Mouse (Mus musculus): ENCODE measurements around the gene Zfp449. TPM values are rescaled to one million over a fixed set of nuclear protein-coding genes. Genes with fewer than 3 reads are reported as not detected.
"Not testable (repeated sequence)": the region's sequence is repeated elsewhere in the genome, so short reads cannot be mapped to it uniquely, and the experiment has no call there.

The Zfp449 gene
- polyA plus RNA-seq, 1 experiment from 2014 or later: 8.8 TPM

- DNase-seq (ENCODE audit: low spot score): peak; percentile 65
- H3K27me3 ChIP-seq (replicated peaks; ENCODE audit: control insufficient read depth, insufficient read depth, low read length); H3K9me3 ChIP-seq (ENCODE audit: control insufficient read depth, low read length); H3K4me1 ChIP-seq (replicated peaks; ENCODE audit: control insufficient read depth, insufficient read depth, low read length); H3K36me3 ChIP-seq (ENCODE audit: control insufficient read depth, insufficient read depth, low read length); H3K27ac ChIP-seq (ENCODE audit: low read depth): not testable (repeated sequence)
- Histone ChIP-seq H3K9ac (ENCODE audit: low read length) (peak within 1 kb of the TSS; percentile 29; the same call in 1 of the 2 replicates), H3K4me2 (ENCODE audit: low read length) (peak within 1 kb of the TSS; percentile 49), H3K4me3 (ENCODE audit: low read depth, low read length) (peak within 1 kb of the TSS; percentile 36)
- ATAC-seq (replicated peaks; ENCODE audit: low FRiP score, low TSS enrichment, low read depth): peak; percentile 94
- 10% methylated on average over 46 of the region's 56 CpGs for WGBS
These were observed 28.4 kb downstream of the Zfp449 start, which contains the start of gene Smim10l2a for GRCm38 (mm10) chrX:56374431-56375128. Gene Smim10l2a, plus strand, starts transcription at chrX:56374586.

GRCm38 (mm10) chrX:56380852-56381251 lies 34.7 kb downstream of the Zfp449 start:
- Histone ChIP-seq H3K4me1 (replicated peaks; ENCODE audit: control insufficient read depth, insufficient read depth, low read length) (no peaks in the 10 kb centered on the region), H3K27ac (ENCODE audit: low read depth) (no peak overlapping the region), H3K9ac (ENCODE audit: low read length) (no peak overlapping the region), H3K4me3 (ENCODE audit: low read depth, low read length) (no peak overlapping the region), H3K27me3 (replicated peaks; ENCODE audit: control insufficient read depth, insufficient read depth, low read length) (no peaks in the 10 kb centered on the region), H3K9me3 (ENCODE audit: control insufficient read depth, low read length) (no peaks in the 10 kb centered on the region), H3K4me2 (ENCODE audit: low read length) (no peak overlapping the region), H3K36me3 (ENCODE audit: control insufficient read depth, insufficient read depth, low read length) (no peaks in the 10 kb centered on the region)
- DNase-seq (ENCODE audit: low spot score) (no peak), ATAC-seq (replicated peaks; ENCODE audit: low FRiP score, low TSS enrichment, low read depth) (no peak)
- 84% methylated on average over 2 of the region's 2 CpGs for WGBS

DNA sequence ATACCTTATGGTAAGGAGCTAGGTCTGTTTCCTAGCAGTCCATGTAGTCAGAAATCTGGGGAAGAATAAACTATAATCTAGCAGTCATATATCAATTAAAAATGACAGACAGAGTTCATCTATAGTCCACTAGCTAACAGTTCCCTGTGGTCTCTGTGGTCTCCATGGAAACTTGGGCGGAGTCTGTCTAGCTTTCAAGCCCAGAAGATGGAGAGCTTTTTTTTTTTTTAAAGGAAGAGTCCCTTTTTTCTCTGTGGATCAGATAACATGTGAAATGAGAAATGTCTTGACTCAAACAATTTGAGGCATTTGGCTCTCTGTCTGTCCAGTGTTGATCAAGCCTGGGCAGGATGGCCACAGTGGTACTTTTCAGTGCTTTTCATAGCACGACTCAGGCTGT lies 37.9 kb downstream of the Zfp449 start:
- Histone ChIP-seq H3K4me1 (replicated peaks; ENCODE audit: control insufficient read depth, insufficient read depth, low read length) (no peaks in the 10 kb centered on the region), H3K4me3 (ENCODE audit: low read depth, low read length) (no peak overlapping the region), H3K27me3 (replicated peaks; ENCODE audit: control insufficient read depth, insufficient read depth, low read length) (no peaks in the 10 kb centered on the region), H3K36me3 (ENCODE audit: control insufficient read depth, insufficient read depth, low read length) (no peaks in the 10 kb centered on the region), H3K27ac (ENCODE audit: low read depth) (no peak overlapping the region), H3K4me2 (ENCODE audit: low read length) (no peak overlapping the region), H3K9ac (ENCODE audit: low read length) (no peak overlapping the region), H3K9me3 (ENCODE audit: control insufficient read depth, low read length) (no peaks in the 10 kb centered on the region)
- 73% methylated on average over 2 of the region's 2 CpGs for WGBS
- DNase-seq (ENCODE audit: low spot score): no peak
- no peak for ATAC-seq (replicated peaks; ENCODE audit: low FRiP score, low TSS enrichment, low read depth)

GRCm38 (mm10) chrX:56404646-56405045 lies 58.4 kb downstream of the Zfp449 start:
- 18% methylated on average over 2 of the region's 2 CpGs for WGBS
- Histone ChIP-seq H3K4me1 (replicated peaks; ENCODE audit: control insufficient read depth, insufficient read depth, low read length) (no peaks in the 10 kb centered on the region), H3K9ac (ENCODE audit: low read length) (no peak overlapping the region)

DNA sequence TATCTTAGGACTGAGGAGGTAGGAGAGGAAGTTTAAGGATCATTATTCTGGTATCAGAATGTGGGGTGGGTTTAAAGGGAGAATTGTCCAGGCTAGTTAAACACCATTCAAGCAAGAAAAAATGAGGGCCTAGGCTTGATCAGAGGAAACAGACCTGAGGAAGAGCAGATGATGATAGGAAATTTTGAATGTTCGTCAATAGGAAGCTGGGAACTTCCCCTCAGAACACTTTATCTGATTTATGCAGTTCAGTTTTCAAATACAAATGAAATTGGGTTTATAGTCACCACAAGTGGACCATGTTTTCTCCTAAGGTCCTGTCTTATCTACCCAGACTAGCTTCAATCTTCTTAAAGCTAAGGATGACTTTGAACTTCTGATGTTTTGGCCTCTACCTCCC lies 59.3 kb downstream of the Zfp449 start:
- H3K9ac ChIP-seq (ENCODE audit: low read length): no peak overlapping the region
- ATAC-seq (replicated peaks; ENCODE audit: low FRiP score, low TSS enrichment, low read depth): no peak
- 62% methylated on average over 1 of the region's 1 CpGs for WGBS

More at GRCm38 (mm10) chrX:56404646-56405045, 58.4 kb downstream of the Zfp449 start:
- no peaks in the 10 kb centered on the region for H3K27me3 ChIP-seq (replicated peaks; ENCODE audit: control insufficient read depth, insufficient read depth, low read length)
- no peaks in the 10 kb centered on the region for H3K36me3 ChIP-seq (ENCODE audit: control insufficient read depth, insufficient read depth, low read length)
- no peak overlapping the region for H3K27ac ChIP-seq (ENCODE audit: low read depth)
- ATAC-seq (replicated peaks; ENCODE audit: low FRiP score, low TSS enrichment, low read depth): no peak
- no peak overlapping the region for H3K4me3 ChIP-seq (ENCODE audit: low read depth, low read length)
- no peaks in the 10 kb centered on the region for H3K9me3 ChIP-seq (ENCODE audit: control insufficient read depth, low read length)
- DNase-seq (ENCODE audit: low spot score): no peak
- no peak overlapping the region for H3K4me2 ChIP-seq (ENCODE audit: low read length)

DNA sequence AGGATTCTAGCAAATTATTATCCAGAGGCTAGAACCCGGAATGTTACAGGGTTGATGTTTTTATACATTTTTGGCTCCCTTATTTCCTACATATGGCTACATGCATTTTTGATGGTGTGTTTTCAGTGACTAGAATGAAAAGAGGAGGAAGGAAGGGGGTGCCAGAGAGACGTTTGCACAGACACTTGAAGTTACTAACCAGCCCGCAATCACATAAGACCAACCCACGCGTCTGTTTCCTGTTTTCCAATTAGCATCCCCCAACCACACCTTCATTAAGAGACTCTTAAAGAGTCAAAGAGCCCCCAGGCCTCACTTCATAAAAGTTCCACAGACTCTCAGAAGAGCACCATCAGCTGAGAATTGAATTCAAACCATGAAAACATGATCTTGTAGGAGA lies 59.9 kb downstream of the Zfp449 start:
- H3K4me2 ChIP-seq (ENCODE audit: low read length): no peak overlapping the region
- no peak overlapping the region for H3K4me3 ChIP-seq (ENCODE audit: low read depth, low read length)
- no peak overlapping the region for H3K27ac ChIP-seq (ENCODE audit: low read depth)
- H3K9me3 ChIP-seq (ENCODE audit: control insufficient read depth, low read length): no peaks in the 10 kb centered on the region
- H3K27me3 ChIP-seq (replicated peaks; ENCODE audit: control insufficient read depth, insufficient read depth, low read length): no peaks in the 10 kb centered on the region
- H3K4me1 ChIP-seq (replicated peaks; ENCODE audit: control insufficient read depth, insufficient read depth, low read length): no peaks in the 10 kb centered on the region
- DNase-seq (ENCODE audit: low spot score): no peak
- H3K9ac ChIP-seq (ENCODE audit: low read length): no peak overlapping the region
- no peaks in the 10 kb centered on the region for H3K36me3 ChIP-seq (ENCODE audit: control insufficient read depth, insufficient read depth, low read length)
- ATAC-seq (replicated peaks; ENCODE audit: low FRiP score, low TSS enrichment, low read depth): no peak
- WGBS: 73% methylated on average over 5 of the region's 5 CpGs

More for the DNA sequence above, 59.3 kb downstream of the Zfp449 start:
- Histone ChIP-seq H3K4me3 (ENCODE audit: low read depth, low read length) (no peak overlapping the region), H3K4me1 (replicated peaks; ENCODE audit: control insufficient read depth, insufficient read depth, low read length) (no peaks in the 10 kb centered on the region), H3K9me3 (ENCODE audit: control insufficient read depth, low read length) (no peaks in the 10 kb centered on the region), H3K36me3 (ENCODE audit: control insufficient read depth, insufficient read depth, low read length) (no peaks in the 10 kb centered on the region), H3K27me3 (replicated peaks; ENCODE audit: control insufficient read depth, insufficient read depth, low read length) (no peaks in the 10 kb centered on the region), H3K27ac (ENCODE audit: low read depth) (no peak overlapping the region), H3K4me2 (ENCODE audit: low read length) (no peak overlapping the region)
- no peak for DNase-seq (ENCODE audit: low spot score)

Other genes with a start within 250 kb of the Zfp449 start
- gene 3830403N18Rik, start 209.8 kb upstream of the Zfp449 start, polyA plus RNA-seq (2014; fragmentation: Nextera tagmentation; extraction: Ambion mirVana): 5.8 and 7.2 TPM in 2 replicates
- gene Gm773, start 133.5 kb upstream of the Zfp449 start, polyA plus RNA-seq (2014; fragmentation: Nextera tagmentation; extraction: Ambion mirVana): not detected in 2 replicates
- gene Smim10l2a, start 28.2 kb downstream of the Zfp449 start, polyA plus RNA-seq (2014; fragmentation: Nextera tagmentation; extraction: Ambion mirVana): 6.7 and 6.8 TPM in 2 replicates
- gene Gm2174, start 101.6 kb downstream of the Zfp449 start, polyA plus RNA-seq (2014; fragmentation: Nextera tagmentation; extraction: Ambion mirVana): 3.7 and 4.0 TPM in 2 replicates
- gene Ints6l, start 108.5 kb downstream of the Zfp449 start, polyA plus RNA-seq (2014; fragmentation: Nextera tagmentation; extraction: Ambion mirVana): 25.2 and 34.1 TPM in 2 replicates
- gene Gm10477, start 178.3 kb downstream of the Zfp449 start, polyA plus RNA-seq (2014; fragmentation: Nextera tagmentation; extraction: Ambion mirVana): not detected in 2 replicates
- gene Gm648, start 203.2 kb downstream of the Zfp449 start, polyA plus RNA-seq (2014; fragmentation: Nextera tagmentation; extraction: Ambion mirVana): 0.35 TPM in 1 of 2 replicates, not detected in the other